Mouse (Mus musculus) neural tube, embryonic 14.5 days (tissue): ENCODE measurements around the gene Kdm5b. TPM values are rescaled to one million over a fixed set of nuclear protein-coding genes. Genes with fewer than 3 reads are reported as not detected.

Experiments used
- ATAC-seq: fragments of 200-750 bp; cut with Nextera tagmentation; 2 replicates; pipeline ENCODE4 v1.8.0; 2017; ENCODE audit warnings: low read depth, mild to moderate bottlenecking, moderate TSS enrichment, moderate library complexity
- H3K27ac ChIP-seq: fragments of 300-500 bp; sonication (generic); 2 replicates; pipeline ENCODE4 v1.5.1; 2014; ENCODE audit warnings: low read depth, mild to moderate bottlenecking, control low read depth, low read length, moderate library complexity, mixed read lengths
- H3K27me3 ChIP-seq: fragments of 300-500 bp; sonication (generic); 2 replicates; pipeline ENCODE4 v1.6.1; 2014; ENCODE audit warnings: low read length; ENCODE audit not compliant: control insufficient read depth, insufficient read depth
- H3K36me3 ChIP-seq: fragments of 300-500 bp; sonication (generic); 2 replicates; pipeline ENCODE4 v1.6.1; 2014; ENCODE audit warnings: low read length, mixed read lengths; ENCODE audit not compliant: control insufficient read depth, insufficient read depth
- H3K4me1 ChIP-seq: fragments of 300-500 bp; sonication (generic); 2 replicates; pipeline ENCODE4 v1.6.1; 2014; ENCODE audit warnings: low read length; ENCODE audit not compliant: control insufficient read depth, insufficient read depth
- H3K4me2 ChIP-seq: fragments of 300-500 bp; sonication (generic); 2 replicates; pipeline ENCODE4 v1.6.1; 2014; ENCODE audit warnings: mild to moderate bottlenecking, low read depth, low read length, control low read depth
- H3K4me3 ChIP-seq: fragments of 300-500 bp; sonication (generic); 2 replicates; pipeline ENCODE4 v1.5.1; 2014; ENCODE audit warnings: low read depth, low read length, control low read depth, mixed read lengths
- H3K9ac ChIP-seq: fragments of 300-500 bp; sonication (generic); replicated peaks from 2 replicates; pipeline ENCODE4 v1.6.1; 2014; ENCODE audit warnings: low read depth, mild to moderate bottlenecking, control low read depth, low read length, mixed read lengths
- H3K9me3 ChIP-seq: fragments of 300-500 bp; sonication (generic); 2 replicates; pipeline ENCODE4 v1.6.1; 2016; ENCODE audit warnings: low read length; ENCODE audit not compliant: control insufficient read depth
- WGBS: fragments of 180-500 bp; shearing (Covaris S2); extraction: QIAGEN DNeasy Blood & Tissue Kit; methylation state at CpG from one replicate; pipeline ENCODE4 v1.1.7; 2014; 5-methylcytosine and 5-hydroxymethylcytosine counted together
- polyA plus RNA-seq: library from polyadenylated mRNA; unstranded; fragments of >200 nt; fragmentation: Nextera tagmentation; extraction: Ambion mirVana; gene quantifications from 2 replicates; pipeline ENCODE4 v1.2.1, GENCODE M21; 2014

Gene Kdm5b
- polyA plus RNA-seq, 1 experiment from 2014 or later, result 89.9 TPM

DNA sequence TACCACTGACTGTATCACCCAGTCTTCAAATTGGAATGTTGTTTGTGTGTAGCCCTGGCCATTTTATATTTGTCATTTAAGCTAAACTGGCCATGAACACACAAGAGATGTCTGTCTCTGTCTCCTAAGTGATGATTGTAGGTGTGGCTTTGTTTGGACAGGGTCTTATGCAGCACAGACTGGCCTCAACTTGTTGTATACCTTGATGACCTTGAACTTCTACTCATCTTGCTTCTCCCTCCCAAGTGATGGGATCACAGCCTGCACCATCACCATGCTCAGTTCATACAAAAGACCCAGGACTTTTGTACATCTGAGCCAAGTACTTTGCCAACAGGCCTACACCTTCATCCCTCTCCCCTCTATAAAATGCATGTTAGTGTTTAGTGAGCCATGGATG, 29.7 kb downstream of the Kdm5b start:
- H3K4me1 ChIP-seq, result no peaks in the 10 kb centered on the region
- no peak overlapping the region for H3K4me3 ChIP-seq
- H3K4me2 ChIP-seq, result no peak overlapping the region
- no peaks in the 10 kb centered on the region for H3K27me3 ChIP-seq
- no peak for ATAC-seq
- H3K9me3 ChIP-seq, result no peaks in the 10 kb centered on the region
- H3K9ac ChIP-seq, result no peak overlapping the region
- peaks cover 41% of the 10 kb centered on the region; the same call in 1 of the 2 replicates for H3K36me3 ChIP-seq
- no peak overlapping the region for H3K27ac ChIP-seq

DNA sequence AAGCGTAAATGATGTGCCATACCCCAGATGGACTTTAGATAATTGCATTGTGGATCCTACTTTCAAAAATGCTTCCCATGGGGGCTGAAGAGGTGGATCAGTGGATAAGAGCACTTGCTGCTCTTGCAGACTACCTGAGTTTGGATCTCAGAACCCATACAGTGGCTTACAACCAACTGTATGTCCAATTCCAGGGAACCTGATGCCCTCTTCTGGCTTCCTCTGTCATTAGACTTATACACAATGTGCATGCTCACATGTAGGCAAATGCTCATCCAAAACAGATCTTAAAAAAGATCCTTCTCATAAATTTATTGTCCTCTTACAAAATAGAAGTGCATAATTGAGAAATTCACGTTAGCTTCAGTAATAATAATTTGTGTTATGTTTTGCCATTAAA, 31.8 kb downstream of the Kdm5b start:
- Histone ChIP-seq H3K4me1 (no peaks in the 10 kb centered on the region), H3K4me3 (no peak overlapping the region), H3K9me3 (no peaks in the 10 kb centered on the region), H3K27ac (no peak overlapping the region), H3K36me3 (peaks cover 50% of the 10 kb centered on the region; the same call in 1 of the 2 replicates), H3K4me2 (no peak overlapping the region), H3K9ac (no peak overlapping the region), H3K27me3 (no peaks in the 10 kb centered on the region)
- 93% methylated on average over 2 of the region's 2 CpGs for WGBS
- no peak for ATAC-seq

DNA sequence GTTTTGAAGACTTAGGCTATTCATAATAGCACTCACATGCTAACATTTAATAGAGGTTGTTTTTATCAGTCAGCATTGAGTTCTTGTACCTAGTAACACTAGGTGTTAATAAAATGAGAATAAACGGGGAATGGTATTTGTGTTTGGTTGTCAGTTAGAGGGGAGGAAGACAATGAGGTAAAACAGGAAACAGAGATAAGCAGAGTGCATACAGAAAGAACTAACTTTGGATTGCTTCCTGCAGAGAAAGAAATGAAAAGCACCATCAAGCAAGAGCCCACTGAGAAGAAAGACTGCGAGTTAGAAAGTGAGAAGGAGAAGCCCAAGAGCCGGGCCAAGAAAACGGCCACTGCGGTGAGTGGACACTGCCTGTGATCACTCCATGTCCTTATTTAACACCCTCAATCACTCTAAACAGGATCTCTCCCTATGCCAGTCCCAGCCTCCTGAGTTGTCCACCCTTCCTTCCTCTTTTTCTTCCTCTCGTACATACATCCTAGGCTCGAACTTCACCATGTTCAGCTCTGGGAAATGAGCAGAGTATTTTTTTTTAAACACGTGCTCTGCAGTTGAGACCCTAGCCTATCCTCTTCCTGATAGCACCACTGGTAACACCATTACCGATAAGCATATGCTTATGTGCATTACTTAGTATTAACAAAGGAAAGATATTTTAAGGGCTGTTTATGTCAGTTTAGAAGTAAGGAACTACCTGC, 37.5 kb downstream of the Kdm5b start:
- H3K9ac ChIP-seq, result no peak overlapping the region
- 88% methylated on average over 9 of the region's 9 CpGs for WGBS
- H3K27ac ChIP-seq, result no peak overlapping the region
- no peak overlapping the region for H3K4me2 ChIP-seq
- no peaks in the 10 kb centered on the region for H3K27me3 ChIP-seq
- peaks cover 66% of the 10 kb centered on the region for H3K36me3 ChIP-seq
- no peaks in the 10 kb centered on the region for H3K9me3 ChIP-seq
- H3K4me1 ChIP-seq, result no peaks in the 10 kb centered on the region
- no peak overlapping the region for H3K4me3 ChIP-seq
- no peak for ATAC-seq

DNA sequence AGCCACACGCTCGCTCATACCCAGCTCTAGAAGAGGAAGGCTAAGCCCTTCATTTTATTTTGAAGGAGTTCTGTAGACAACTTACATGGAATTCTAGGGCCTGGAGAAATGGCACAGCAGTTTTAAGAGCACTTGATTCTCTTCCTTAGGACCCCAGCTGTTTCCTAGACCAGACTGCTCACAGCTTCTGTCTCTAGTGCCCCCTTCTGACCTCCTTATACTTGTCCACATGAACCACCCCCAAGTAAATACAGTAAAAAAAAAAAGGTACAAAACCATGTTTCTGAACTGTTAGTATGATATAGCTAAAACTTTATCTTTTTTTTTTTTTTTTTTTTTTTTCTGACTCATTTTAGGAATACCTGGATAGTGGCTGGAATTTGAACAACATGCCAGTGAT, 44.1 kb downstream of the Kdm5b start:
- 99% methylated on average over 2 of the region's 2 CpGs for WGBS
- no peak overlapping the region for H3K27ac ChIP-seq
- no peak overlapping the region for H3K9ac ChIP-seq
- no peak overlapping the region for H3K4me2 ChIP-seq
- H3K9me3 ChIP-seq, result no peaks in the 10 kb centered on the region
- H3K4me3 ChIP-seq, result no peak overlapping the region
- ATAC-seq, result no peak
- no peaks in the 10 kb centered on the region for H3K27me3 ChIP-seq
- no peaks in the 10 kb centered on the region for H3K4me1 ChIP-seq
- peaks cover 83% of the 10 kb centered on the region for H3K36me3 ChIP-seq

DNA sequence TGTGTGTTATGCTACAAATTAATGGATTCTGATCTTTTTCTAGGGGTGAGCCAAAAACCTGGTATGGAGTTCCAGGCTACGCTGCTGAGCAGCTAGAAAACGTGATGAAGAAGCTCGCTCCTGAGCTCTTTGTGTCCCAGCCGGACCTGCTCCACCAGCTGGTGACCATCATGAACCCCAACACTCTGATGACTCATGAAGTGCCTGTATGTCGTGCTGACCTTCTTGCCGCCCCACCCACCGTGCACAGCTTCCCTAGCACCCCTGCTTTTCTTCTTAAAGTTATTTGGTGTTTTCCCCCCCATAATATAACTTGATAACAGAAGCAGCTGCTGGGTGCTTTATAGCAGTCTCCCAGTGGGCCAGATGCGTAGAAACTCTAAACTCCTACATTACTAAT, 45.7 kb downstream of the Kdm5b start:
- H3K36me3 ChIP-seq, result peaks cover 78% of the 10 kb centered on the region
- no peak for ATAC-seq
- WGBS, result 85% methylated on average over 8 of the region's 8 CpGs
- H3K4me2 ChIP-seq, result no peak overlapping the region
- no peaks in the 10 kb centered on the region for H3K27me3 ChIP-seq
- H3K4me1 ChIP-seq, result no peaks in the 10 kb centered on the region
- no peaks in the 10 kb centered on the region for H3K9me3 ChIP-seq
- H3K27ac ChIP-seq, result no peak overlapping the region
- no peak overlapping the region for H3K9ac ChIP-seq
- H3K4me3 ChIP-seq, result no peak overlapping the region

DNA sequence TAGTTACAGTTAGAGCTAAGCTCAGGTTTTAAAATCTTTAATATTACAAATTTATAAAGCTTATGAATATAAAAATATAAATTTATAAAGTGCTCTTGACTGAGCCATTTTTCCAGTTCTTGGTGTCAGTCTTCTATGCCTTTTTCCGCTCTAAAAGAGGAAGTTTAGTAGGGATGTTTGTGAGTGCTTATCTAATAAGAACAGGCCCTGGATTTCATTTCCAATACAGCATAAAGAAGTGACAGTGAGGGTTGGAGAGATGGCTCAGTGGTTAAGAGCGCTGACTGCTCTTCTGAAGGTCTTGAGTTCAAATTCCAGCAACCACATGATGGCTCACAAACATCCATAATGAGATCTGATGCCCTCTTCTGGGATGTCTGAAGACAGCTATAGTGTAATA, 46.4 kb downstream of the Kdm5b start:
- Histone ChIP-seq H3K9me3 (no peaks in the 10 kb centered on the region), H3K4me2 (no peak overlapping the region), H3K4me3 (no peak overlapping the region), H3K36me3 (peaks cover 72% of the 10 kb centered on the region), H3K27ac (no peak overlapping the region), H3K4me1 (no peaks in the 10 kb centered on the region), H3K27me3 (no peaks in the 10 kb centered on the region), H3K9ac (no peak overlapping the region)
- ATAC-seq, result no peak
- 94% methylated on average over 2 of the region's 2 CpGs for WGBS

DNA sequence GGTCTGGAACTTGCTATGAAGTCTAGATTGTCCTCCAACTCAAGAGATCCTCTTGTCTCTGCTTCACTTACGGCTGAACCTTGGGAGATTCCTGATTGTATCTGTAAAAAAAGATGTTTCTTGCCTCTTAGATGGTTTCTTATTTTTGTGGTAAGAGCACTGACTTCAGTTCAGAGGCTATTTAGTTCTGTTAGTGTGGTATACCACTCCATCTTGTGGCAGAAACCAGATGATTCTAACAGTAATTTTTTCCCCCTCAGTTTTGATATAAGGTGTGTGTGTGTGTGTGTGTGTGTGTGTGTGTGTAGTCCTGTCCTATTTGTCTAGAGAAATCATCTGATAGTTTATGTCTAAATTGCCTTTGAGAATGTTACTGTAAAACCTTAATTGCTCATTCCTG, 47.3 kb downstream of the Kdm5b start:
- Histone ChIP-seq H3K4me3 (no peak overlapping the region), H3K36me3 (peaks cover 68% of the 10 kb centered on the region), H3K4me1 (no peaks in the 10 kb centered on the region), H3K9ac (no peak overlapping the region), H3K9me3 (no peaks in the 10 kb centered on the region), H3K27ac (no peak overlapping the region), H3K27me3 (no peaks in the 10 kb centered on the region), H3K4me2 (no peak overlapping the region)
- whole genome bisulfite sequencing, result 64% methylated on average over 1 of the region's 1 CpGs
- ATAC-seq, result no peak

DNA sequence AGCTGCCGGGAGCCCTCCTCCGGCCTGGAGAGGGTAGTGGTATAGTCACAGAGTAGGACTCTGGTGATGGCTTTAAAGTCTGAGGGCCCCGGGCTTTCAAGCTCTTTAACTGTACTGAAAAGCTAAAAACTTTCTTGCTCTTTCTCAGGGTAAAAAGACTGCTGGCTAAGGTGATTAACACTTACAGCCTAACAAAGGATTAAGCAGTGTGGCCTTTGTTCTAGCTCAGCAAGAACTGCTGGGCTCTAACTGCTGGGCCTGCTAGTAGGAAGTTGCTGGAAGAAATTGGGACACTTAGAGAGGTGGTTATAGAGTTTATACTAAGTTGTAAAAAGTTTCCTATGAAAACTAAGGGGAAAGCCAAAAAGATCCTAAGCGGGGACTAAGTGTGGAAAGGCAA, 49.2 kb downstream of the Kdm5b start:
- ATAC-seq, result no peak
- Histone ChIP-seq H3K9ac (no peak overlapping the region), H3K36me3 (peaks cover 66% of the 10 kb centered on the region), H3K4me1 (no peaks in the 10 kb centered on the region), H3K4me3 (no peak overlapping the region), H3K4me2 (no peak overlapping the region), H3K27me3 (no peaks in the 10 kb centered on the region), H3K27ac (no peak overlapping the region), H3K9me3 (no peaks in the 10 kb centered on the region)
- WGBS, result 10% methylated on average over 4 of the region's 4 CpGs

DNA sequence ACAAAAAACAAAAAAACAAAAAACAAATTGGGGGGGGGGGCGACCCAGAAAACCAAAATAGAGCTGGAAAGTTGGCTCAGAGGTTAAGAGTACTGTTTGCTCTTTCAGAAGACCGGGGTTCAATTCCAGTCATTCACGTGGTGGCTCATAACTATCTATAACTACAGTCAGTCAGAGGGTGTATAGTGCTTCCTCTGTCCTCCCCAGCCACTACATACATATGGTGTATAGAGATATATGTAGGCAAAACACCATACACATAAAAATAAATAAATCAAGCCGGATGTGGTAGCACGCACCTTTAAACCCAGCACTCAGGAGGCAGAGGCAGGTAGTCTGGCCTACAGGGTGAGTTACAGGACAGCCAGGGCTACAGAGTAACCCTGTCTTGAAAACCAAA, 54.6 kb downstream of the Kdm5b start:
- Histone ChIP-seq H3K4me3 (no peak overlapping the region), H3K27me3 (no peaks in the 10 kb centered on the region), H3K9me3 (no peaks in the 10 kb centered on the region), H3K4me1 (no peaks in the 10 kb centered on the region), H3K36me3 (peaks cover 56% of the 10 kb centered on the region), H3K4me2 (no peak overlapping the region), H3K9ac (no peak overlapping the region), H3K27ac (no peak overlapping the region)
- WGBS, result 98% methylated on average over 5 of the region's 5 CpGs
- ATAC-seq, result no peak
